Mouse (Mus musculus): ENCODE measurements around the gene Mrps15. TPM values are rescaled to one million over a fixed set of nuclear protein-coding genes. Genes with fewer than 3 reads are reported as not detected.

The Mrps15 gene
- total and polyA plus RNA-seq, 3 experiments = 91.5 to 157 TPM; not detected in 1

DNA sequence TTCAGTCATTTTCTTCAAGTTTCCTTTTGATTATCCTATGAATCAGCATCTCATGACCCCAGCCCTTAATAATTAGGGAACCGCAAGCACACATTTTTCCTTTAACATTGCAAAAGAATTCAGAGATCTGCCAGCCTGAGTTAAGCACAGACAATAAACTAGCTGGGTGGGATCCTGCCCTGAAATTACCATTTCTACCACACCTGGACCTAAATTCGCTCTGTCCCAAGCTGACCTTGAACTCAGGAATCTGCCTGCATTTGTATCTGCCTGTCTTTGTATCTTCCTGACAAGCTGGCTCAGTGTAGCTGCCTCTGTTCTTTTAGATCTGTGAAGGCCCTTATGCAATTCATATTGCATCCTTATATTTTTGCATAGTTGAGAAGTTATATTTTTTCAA lies 48.9 kb upstream of the Mrps15 start:
- TF ChIP-seq MXI1 (IDR thresholded peaks at IDR 0.05; ENCODE audit: low read depth, low read length) = no peak
- no peak for TF ChIP-seq ETS1 (IDR thresholded peaks at IDR 0.05; ENCODE audit: low read depth, low read length)
- no peak for TF ChIP-seq NELFE (IDR thresholded peaks at IDR 0.05; ENCODE audit: low read depth, low read length)
- no peak for TF ChIP-seq E2F4 (IDR thresholded peaks at IDR 0.05; ENCODE audit: borderline replicate concordance, low read depth, low read length)
- TF ChIP-seq GABPA (IDR thresholded peaks at IDR 0.05; ENCODE audit: low read depth, low read length) = no peak
- Histone ChIP-seq H3K36me3 (ENCODE audit: control insufficient read depth in 1 of 2, insufficient read depth in 2 of 2, low read length in 2 of 2) (no peaks in the 10 kb centered on the region), H3K9ac (ENCODE audit: control insufficient read depth, low read depth, low read length, poor library complexity, severe bottlenecking) (no peak overlapping the region), H3K4me1 (ENCODE audit: control insufficient read depth in 1 of 2, insufficient read depth in 2 of 2, low read length in 2 of 2) (no peaks in the 10 kb centered on the region), H3K79me2 (ENCODE audit: control insufficient read depth, insufficient read depth, low read length, poor library complexity) (no peaks in the 10 kb centered on the region), H3K27me3 (ENCODE audit: control insufficient read depth in 1 of 2, insufficient read depth in 2 of 2, low read length in 2 of 2) (no peaks in the 10 kb centered on the region), H3K9me3 (replicated peaks; ENCODE audit: insufficient read depth, low read length) (no peaks in the 10 kb centered on the region), H3K4me3 (ENCODE audit: control insufficient read depth in 1 of 2, insufficient read depth in 1 of 2, low read depth in 2 of 2, low read length in 2 of 2) (no peak overlapping the region), H3K27ac (ENCODE audit: control insufficient read depth, low read depth, low read length) (no peak overlapping the region)
- no peak for DNase-seq (ENCODE audit: low read depth, low spot score)

DNA sequence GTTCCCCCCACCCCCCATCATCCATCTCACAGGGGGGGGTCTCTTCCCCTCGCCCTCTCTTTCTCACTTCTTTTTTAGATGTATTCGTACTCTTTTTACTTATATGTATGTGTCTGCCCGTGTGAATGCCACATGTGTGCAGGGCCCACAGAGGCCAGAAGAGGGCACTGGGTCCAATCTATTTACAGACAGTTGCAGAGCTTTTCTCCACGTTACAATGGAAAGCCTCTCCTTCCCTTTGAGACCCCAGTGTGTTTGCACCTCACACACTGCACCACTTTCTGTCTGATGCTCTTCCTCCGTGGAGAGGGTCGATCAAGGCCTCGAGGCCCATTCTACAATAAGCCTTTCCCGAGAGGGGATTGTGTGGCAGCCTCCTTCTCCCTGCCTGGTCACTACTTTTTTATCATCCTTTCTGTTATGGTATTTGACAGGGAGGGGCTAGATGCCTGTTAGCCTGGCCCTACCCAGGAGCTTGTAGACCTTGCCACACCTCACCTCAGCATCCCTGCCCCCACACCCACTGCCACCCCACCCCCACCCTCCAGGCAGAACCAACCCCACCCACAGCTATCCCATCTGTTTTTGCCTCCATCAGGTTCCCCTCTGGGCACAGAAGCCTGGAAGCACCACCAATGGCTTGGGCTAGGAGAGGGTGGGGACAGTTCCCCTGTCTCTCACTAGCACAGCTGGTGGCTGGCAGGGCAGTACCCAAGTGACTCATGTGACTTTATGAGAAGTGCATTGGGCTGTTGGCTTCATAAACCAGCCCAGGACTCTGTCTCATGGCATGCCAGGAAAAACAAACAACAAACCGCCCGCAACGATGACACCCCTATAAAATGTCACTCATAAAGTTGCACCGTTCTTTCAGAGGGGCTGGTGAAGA lies 45.2 kb upstream of the Mrps15 start:
- no peak overlapping the region for H3K27ac ChIP-seq (ENCODE audit: control insufficient read depth, low read depth, low read length)
- H3K4me3 ChIP-seq (ENCODE audit: control insufficient read depth in 1 of 2, insufficient read depth in 1 of 2, low read depth in 2 of 2, low read length in 2 of 2) = no peak overlapping the region

DNA sequence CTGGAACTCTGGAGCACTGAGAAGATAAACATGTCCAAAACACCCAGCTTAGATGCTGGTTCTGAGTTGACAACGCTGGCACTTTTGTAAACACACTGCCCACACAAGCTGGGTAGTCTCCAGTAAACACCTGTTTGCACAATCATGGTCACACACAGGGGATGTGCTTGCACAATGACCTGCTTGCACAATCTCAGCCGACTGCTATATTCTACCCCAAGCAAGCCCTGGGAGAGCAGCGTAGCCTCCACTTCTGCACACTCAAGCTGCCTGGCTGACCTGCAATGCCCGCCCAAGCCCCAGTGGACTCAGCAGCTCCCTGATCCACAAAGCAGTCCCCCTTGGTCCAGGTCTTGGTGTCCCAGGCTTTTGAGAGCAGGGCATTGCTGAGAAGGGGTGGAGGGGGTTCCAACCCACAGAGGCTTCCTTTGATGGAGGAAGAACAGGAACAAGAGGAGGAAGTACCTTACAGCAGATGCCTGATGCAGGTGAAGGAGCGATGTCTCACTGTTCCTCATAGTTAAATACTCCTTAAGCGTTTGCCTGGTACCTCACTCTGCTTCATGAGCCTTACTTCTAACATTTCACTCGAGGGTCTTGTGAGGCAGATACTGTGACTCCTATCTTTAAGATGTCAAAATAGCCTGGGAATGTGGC lies 28.9 kb upstream of the Mrps15 start:
- no peak for DNase-seq (ENCODE audit: low read depth, low spot score)
- Histone ChIP-seq H3K9me3 (replicated peaks; ENCODE audit: insufficient read depth, low read length) (no peaks in the 10 kb centered on the region), H3K27me3 (ENCODE audit: control insufficient read depth in 1 of 2, insufficient read depth in 2 of 2, low read length in 2 of 2) (no peaks in the 10 kb centered on the region), H3K36me3 (ENCODE audit: control insufficient read depth in 1 of 2, insufficient read depth in 2 of 2, low read length in 2 of 2) (no peaks in the 10 kb centered on the region), H3K79me2 (ENCODE audit: control insufficient read depth, insufficient read depth, low read length, poor library complexity) (no peaks in the 10 kb centered on the region), H3K4me1 (ENCODE audit: control insufficient read depth in 1 of 2, insufficient read depth in 2 of 2, low read length in 2 of 2) (no peaks in the 10 kb centered on the region), H3K9ac (ENCODE audit: control insufficient read depth, low read depth, low read length, poor library complexity, severe bottlenecking) (no peak overlapping the region), H3K4me3 (ENCODE audit: control insufficient read depth in 1 of 2, insufficient read depth in 1 of 2, low read depth in 2 of 2, low read length in 2 of 2) (no peak overlapping the region), H3K27ac (ENCODE audit: control insufficient read depth, low read depth, low read length) (no peak overlapping the region)
- TF ChIP-seq ELF1 (IDR thresholded peaks at IDR 0.05; ENCODE audit: low read depth, low read length) = no peak
- TF ChIP-seq SMC3 (IDR thresholded peaks at IDR 0.05; ENCODE audit: low read depth, low read length) = no peak
- TF ChIP-seq CHD1 (IDR thresholded peaks at IDR 0.05; ENCODE audit: low read depth, low read length) = no peak
- no peak for TF ChIP-seq GABPA (IDR thresholded peaks at IDR 0.05; ENCODE audit: low read depth, low read length)
- no peak for TF ChIP-seq POLR2AphosphoS5 (IDR thresholded peaks at IDR 0.05; ENCODE audit: borderline replicate concordance, low read depth, low read length)
- TF ChIP-seq ZKSCAN1 (IDR thresholded peaks at IDR 0.05; ENCODE audit: low read depth, low read length) = no peak

More for the DNA sequence above, 45.2 kb upstream of the Mrps15 start:
- DNase-seq (ENCODE audit: low read depth, low spot score) = no peak
- Histone ChIP-seq H3K27me3 (ENCODE audit: control insufficient read depth in 1 of 2, insufficient read depth in 2 of 2, low read length in 2 of 2) (no peaks in the 10 kb centered on the region), H3K9me3 (replicated peaks; ENCODE audit: insufficient read depth, low read length) (no peaks in the 10 kb centered on the region), H3K36me3 (ENCODE audit: control insufficient read depth in 1 of 2, insufficient read depth in 2 of 2, low read length in 2 of 2) (no peaks in the 10 kb centered on the region), H3K4me1 (ENCODE audit: control insufficient read depth in 1 of 2, insufficient read depth in 2 of 2, low read length in 2 of 2) (no peaks in the 10 kb centered on the region), H3K79me2 (ENCODE audit: control insufficient read depth, insufficient read depth, low read length, poor library complexity) (no peaks in the 10 kb centered on the region), H3K9ac (ENCODE audit: control insufficient read depth, low read depth, low read length, poor library complexity, severe bottlenecking) (no peak overlapping the region)
- TF ChIP-seq CTCF (IDR thresholded peaks at IDR 0.05 in 2 of 3, conservative IDR thresholded peaks at IDR 0.05 in 1 of 3; ENCODE audit: control insufficient read depth in 1 of 3, insufficient read depth in 1 of 3, low read depth in 2 of 3, low read length in 3 of 3, poor library complexity in 1 of 3, severe bottlenecking in 1 of 3) (peak in 2 of 3 experiments; percentile 12 to 19; a peak in 1 of 6 replicates), EP300 (IDR thresholded peaks at IDR 0.05; ENCODE audit: low read depth in 1 of 2, low read length in 2 of 2) (no peak), SMC3 (IDR thresholded peaks at IDR 0.05; ENCODE audit: low read depth, low read length) (0 out of 2 replicates have a peak, but pooled peaks have one; percentile 7), CHD1 (IDR thresholded peaks at IDR 0.05; ENCODE audit: low read depth, low read length) (no peak), SIN3A (IDR thresholded peaks at IDR 0.05; ENCODE audit: low read length) (no peak)

Measured in MEL (cell line).